Mouse (Mus musculus) erythroblast, embryonic 14.5 days (primary cell): ENCODE data around the gene Tspan32. TPM values are rescaled to one million over a fixed set of nuclear protein-coding genes. Genes with fewer than 3 reads are reported as not detected.

Experiments used
- H3K27me3 ChIP-seq: 2 replicates; pipeline ENCODE4 v1.6.1; 2012; ENCODE audit warnings: inconsistent platforms; ENCODE audit not compliant: control insufficient read depth
- H3K36me3 ChIP-seq: 2 replicates; pipeline ENCODE4 v1.6.1; 2012; ENCODE audit warnings: mild to moderate bottlenecking, inconsistent platforms; ENCODE audit not compliant: control insufficient read depth
- H3K4me1 ChIP-seq: 2 replicates; pipeline ENCODE4 v1.6.1; 2012; ENCODE audit warnings: inconsistent platforms; ENCODE audit not compliant: control insufficient read depth
- H3K4me3 ChIP-seq: replicated peaks from 2 replicates; pipeline ENCODE3; 2012; ENCODE audit warnings: moderate library complexity, mild to moderate bottlenecking, inconsistent platforms
- H3K9me3 ChIP-seq: 2 replicates; pipeline ENCODE4 v1.6.1; 2012; ENCODE audit warnings: low read length, inconsistent platforms, mixed read lengths; ENCODE audit not compliant: control insufficient read depth
- GATA1 ChIP-seq: IDR thresholded peaks from 2 replicates; pipeline ENCODE4 v1.6.1; 2012; ENCODE audit warnings: low read length, inconsistent platforms, mixed read lengths
- TAL1 ChIP-seq: IDR thresholded peaks from 3 replicates; pipeline ENCODE4 v1.6.1; 2012; ENCODE audit warnings: low read length, inconsistent platforms, mixed read lengths
- polyA plus RNA-seq: library from polyadenylated mRNA; stranded (reverse); fragments of >175 nt; gene quantifications from 2 replicates; pipeline ENCODE4 v1.2.3, GENCODE M21; 2012

The Tspan32 gene
- polyA plus RNA-seq, 1 experiment, result 17.8 TPM

GRCm38 (mm10) chr7:143037306-143037705 lies 32.5 kb downstream of the Tspan32 start:
- no peaks in the 10 kb centered on the region for H3K9me3 ChIP-seq
- TF ChIP-seq TAL1, result no peak
- no peak for TF ChIP-seq GATA1
- no peak overlapping the region for H3K4me3 ChIP-seq
- no peaks in the 10 kb centered on the region; the same call in 1 of the 2 replicates for H3K27me3 ChIP-seq
- H3K4me1 ChIP-seq, result no peaks in the 10 kb centered on the region; the same call in 1 of the 2 replicates
- no peaks in the 10 kb centered on the region for H3K36me3 ChIP-seq

- H3K36me3 ChIP-seq, result no peaks in the 10 kb centered on the region
- no peaks in the 10 kb centered on the region; the same call in 1 of the 2 replicates for H3K4me1 ChIP-seq
- no peak overlapping the region for H3K4me3 ChIP-seq
- H3K9me3 ChIP-seq, result no peaks in the 10 kb centered on the region
- H3K27me3 ChIP-seq, result no peaks in the 10 kb centered on the region; the same call in 1 of the 2 replicates
- TF ChIP-seq GATA1, result no peak
- TF ChIP-seq TAL1, result no peak
Observed at GRCm38 (mm10) chr7:143038174-143038931, 33.5 kb downstream of the Tspan32 start.

- no peak for TF ChIP-seq GATA1
- TF ChIP-seq TAL1, result no peak
- H3K4me3 ChIP-seq, result no peak overlapping the region
- no peaks in the 10 kb centered on the region; the same call in 1 of the 2 replicates for H3K4me1 ChIP-seq
- H3K36me3 ChIP-seq, result no peaks in the 10 kb centered on the region
- no peaks in the 10 kb centered on the region for H3K27me3 ChIP-seq
- H3K9me3 ChIP-seq, result peaks cover 4% of the 10 kb centered on the region
Observed at GRCm38 (mm10) chr7:143040561-143040960, 35.7 kb downstream of the Tspan32 start.

DNA sequence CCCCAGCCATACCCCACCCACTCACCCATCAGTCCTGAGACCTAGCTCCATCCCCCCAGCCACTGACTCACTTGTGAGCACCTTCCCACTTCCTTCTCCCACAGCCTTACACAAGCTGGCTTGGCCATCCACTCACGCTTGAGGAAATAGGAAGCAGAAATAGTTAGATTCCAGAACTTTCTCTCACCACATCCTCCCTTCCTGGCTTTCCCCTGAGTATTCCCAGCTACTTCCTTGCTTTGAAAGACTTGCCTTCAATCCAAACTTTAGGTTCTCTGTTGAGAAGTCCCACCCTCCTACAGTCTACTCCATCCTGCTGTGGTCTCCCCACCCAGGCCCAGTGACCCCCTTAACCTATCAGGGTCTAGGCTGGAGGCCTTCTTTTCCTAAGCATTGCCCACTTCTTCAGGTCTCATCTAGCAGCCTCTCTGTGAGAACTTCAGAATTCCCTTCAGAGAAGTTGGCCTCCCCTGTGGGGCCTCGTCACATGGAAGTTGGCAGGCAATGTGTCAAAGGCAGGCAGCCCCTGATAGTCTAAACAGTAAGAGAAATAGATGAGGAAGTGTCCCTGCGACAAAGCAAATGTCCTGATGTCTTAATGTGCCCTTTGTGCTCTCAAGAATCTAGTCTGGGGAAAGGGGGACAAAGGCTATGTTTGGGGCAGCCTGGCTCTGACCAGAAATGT lies 36.4 kb downstream of the Tspan32 start:
- Histone ChIP-seq H3K9me3 (peaks cover 4% of the 10 kb centered on the region), H3K4me3 (no peak overlapping the region), H3K4me1 (no peaks in the 10 kb centered on the region; the same call in 1 of the 2 replicates), H3K36me3 (no peaks in the 10 kb centered on the region), H3K27me3 (no peaks in the 10 kb centered on the region)
- TF ChIP-seq GATA1 (no peak), TAL1 (no peak)

- Histone ChIP-seq H3K27me3 (no peaks in the 10 kb centered on the region), H3K4me3 (no peak overlapping the region), H3K4me1 (no peaks in the 10 kb centered on the region; the same call in 1 of the 2 replicates), H3K36me3 (no peaks in the 10 kb centered on the region), H3K9me3 (peaks cover 4% of the 10 kb centered on the region)
- TF ChIP-seq TAL1 (no peak), GATA1 (no peak)
Observed at GRCm38 (mm10) chr7:143042089-143042488, 37.2 kb downstream of the Tspan32 start.

GRCm38 (mm10) chr7:143042897-143043300 lies 38.1 kb downstream of the Tspan32 start:
- no peaks in the 10 kb centered on the region for H3K27me3 ChIP-seq
- TF ChIP-seq GATA1 (no peak), TAL1 (no peak)

GRCm38 (mm10) chr7:143044049-143044825 lies 39.4 kb downstream of the Tspan32 start:
- H3K4me3 ChIP-seq, result no peak overlapping the region
- no peaks in the 10 kb centered on the region for H3K27me3 ChIP-seq
- no peaks in the 10 kb centered on the region for H3K36me3 ChIP-seq
- peaks cover 4% of the 10 kb centered on the region for H3K9me3 ChIP-seq
- TF ChIP-seq GATA1, result no peak
- TF ChIP-seq TAL1, result no peak
- no peaks in the 10 kb centered on the region; the same call in 1 of the 2 replicates for H3K4me1 ChIP-seq

More at GRCm38 (mm10) chr7:143042897-143043300, 38.1 kb downstream of the Tspan32 start:
- no peaks in the 10 kb centered on the region; the same call in 1 of the 2 replicates for H3K4me1 ChIP-seq
- H3K4me3 ChIP-seq, result no peak overlapping the region
- no peaks in the 10 kb centered on the region for H3K36me3 ChIP-seq
- peaks cover 4% of the 10 kb centered on the region for H3K9me3 ChIP-seq

DNA sequence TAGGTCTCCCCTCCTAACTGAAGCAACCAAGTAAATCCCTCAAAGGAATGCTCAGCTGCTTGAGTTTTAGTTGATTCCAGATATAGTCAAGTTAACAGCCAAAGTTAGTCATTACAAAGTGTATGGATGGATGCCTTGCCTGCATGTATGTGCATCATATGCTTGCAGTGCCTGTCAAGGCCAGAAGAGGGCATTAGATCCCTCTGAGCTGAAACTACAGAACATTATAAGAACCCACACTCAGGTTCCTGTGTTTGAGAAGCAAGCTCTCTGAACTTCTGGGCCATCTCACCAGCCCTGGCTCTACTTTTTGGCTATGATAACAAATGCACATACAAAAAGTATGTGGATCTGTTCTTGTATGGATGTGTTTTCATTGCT lies 40.0 kb downstream of the Tspan32 start:
- H3K9me3 ChIP-seq, result peaks cover 4% of the 10 kb centered on the region
- no peak for TF ChIP-seq GATA1
- no peak for TF ChIP-seq TAL1
- H3K4me3 ChIP-seq, result no peak overlapping the region
- H3K4me1 ChIP-seq, result no peaks in the 10 kb centered on the region; the same call in 1 of the 2 replicates
- no peaks in the 10 kb centered on the region for H3K27me3 ChIP-seq
- H3K36me3 ChIP-seq, result no peaks in the 10 kb centered on the region

GRCm38 (mm10) chr7:143046358-143046757 lies 41.5 kb downstream of the Tspan32 start:
- Histone ChIP-seq H3K36me3 (no peaks in the 10 kb centered on the region), H3K4me1 (peaks cover 4% of the 10 kb centered on the region; the same call in 1 of the 2 replicates), H3K9me3 (peaks cover 4% of the 10 kb centered on the region), H3K4me3 (no peak overlapping the region), H3K27me3 (no peaks in the 10 kb centered on the region)
- TF ChIP-seq TAL1, result no peak
- no peak for TF ChIP-seq GATA1
